Mouse (Mus musculus): Measurements from ENCODE around the gene Tmem268. TPM values are rescaled to one million over a fixed set of nuclear protein-coding genes. Genes with fewer than 3 reads are reported as not detected.
A peak's percentile ranks its signal among the peaks of the same experiment; 100 is the strongest.

The Tmem268 gene
- polyA plus RNA-seq, 1 experiment from 2014 or later, result 3.4 TPM

DNA sequence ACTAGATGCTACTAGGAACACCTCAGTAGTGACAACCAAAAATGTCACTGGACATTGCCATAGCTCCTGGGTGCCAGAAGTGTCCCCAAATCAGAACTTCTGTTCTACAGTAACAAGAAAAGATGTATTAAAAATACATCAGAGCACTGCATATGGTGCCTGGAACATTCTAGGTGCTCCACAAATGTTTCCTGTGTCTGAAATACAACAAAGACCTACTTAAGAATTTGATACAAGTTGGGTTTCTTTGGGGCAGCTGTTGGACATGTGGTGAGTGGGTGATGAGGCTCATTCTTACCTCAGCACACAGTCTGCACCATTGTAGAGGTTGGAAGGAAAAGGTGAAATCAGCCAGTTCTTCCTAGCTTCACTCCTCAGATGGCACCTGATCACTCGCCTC is 5.7 kb upstream of the Tmem268 start:
- 95% methylated on average over 1 of the region's 1 CpGs for WGBS
- no peak overlapping the region for H3K27ac ChIP-seq (ENCODE audit: low read depth, low read length)
- no peaks in the 10 kb centered on the region for H3K27me3 ChIP-seq (ENCODE audit: control insufficient read depth, insufficient read depth, low read length)
- no peak overlapping the region for H3K4me3 ChIP-seq (ENCODE audit: low read depth, low read length)
- no peak for ATAC-seq (ENCODE audit: low read depth)
- no peaks in the 10 kb centered on the region for H3K9me3 ChIP-seq (ENCODE audit: control insufficient read depth, low read length)
- no peak overlapping the region for H3K9ac ChIP-seq (replicated peaks; ENCODE audit: low read depth, low read length)
- H3K4me2 ChIP-seq (ENCODE audit: low read depth, low read length), result no peak overlapping the region
- 0 out of 2 replicates have a peak, but pooled peaks cover 2% of the 10 kb centered on the region for H3K4me1 ChIP-seq (ENCODE audit: control insufficient read depth, insufficient read depth, low read length)
- H3K36me3 ChIP-seq (ENCODE audit: control insufficient read depth, insufficient read depth, low read length), result peaks cover 32% of the 10 kb centered on the region

DNA sequence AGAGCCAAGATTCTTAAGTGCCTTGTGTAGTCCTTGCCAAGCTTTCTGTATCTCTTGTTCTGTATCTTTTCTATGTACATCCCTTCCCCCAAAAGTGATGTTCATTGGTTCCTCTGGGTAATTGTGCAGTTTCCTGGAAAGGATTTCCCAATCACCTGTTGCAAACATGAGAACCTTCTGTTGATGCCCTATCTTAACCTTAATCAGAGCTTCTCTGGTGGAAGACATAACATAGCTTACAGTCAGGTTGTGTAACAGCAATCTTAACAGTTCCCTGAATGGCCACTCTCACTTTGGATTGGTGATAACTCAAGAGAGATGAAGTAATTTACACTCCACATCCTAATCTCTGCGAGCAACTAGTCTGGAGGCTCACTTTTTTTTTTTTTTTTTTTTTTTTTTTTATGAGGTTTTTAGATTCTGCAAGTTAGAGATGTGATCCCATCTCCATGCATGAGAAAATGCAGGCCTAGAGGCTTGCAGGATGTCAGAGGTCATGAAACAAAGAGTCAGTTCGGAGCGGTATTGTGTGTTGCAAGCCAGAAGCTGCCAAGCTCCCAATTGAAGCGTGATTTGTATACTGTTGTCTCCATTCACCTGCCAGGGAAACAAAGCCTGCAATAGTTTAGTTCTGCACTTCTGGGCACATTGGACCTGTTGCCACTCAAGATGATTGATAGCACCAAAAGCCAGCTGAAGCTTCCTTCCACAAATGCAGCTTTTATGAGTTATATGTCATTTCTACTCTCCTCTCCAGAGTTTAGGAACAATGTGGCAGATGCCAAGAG is 4.6 kb upstream of the Tmem268 start:
- Histone ChIP-seq H3K9me3 (ENCODE audit: control insufficient read depth, low read length) (no peaks in the 10 kb centered on the region), H3K27ac (ENCODE audit: low read depth, low read length) (no peak overlapping the region), H3K4me1 (ENCODE audit: control insufficient read depth, insufficient read depth, low read length) (0 out of 2 replicates have a peak, but pooled peaks cover 6% of the 10 kb centered on the region), H3K4me3 (ENCODE audit: low read depth, low read length) (no peak overlapping the region), H3K27me3 (ENCODE audit: control insufficient read depth, insufficient read depth, low read length) (no peaks in the 10 kb centered on the region), H3K4me2 (ENCODE audit: low read depth, low read length) (no peak overlapping the region), H3K9ac (replicated peaks; ENCODE audit: low read depth, low read length) (no peak overlapping the region), H3K36me3 (ENCODE audit: control insufficient read depth, insufficient read depth, low read length) (peaks cover 28% of the 10 kb centered on the region)
- WGBS, result 26% methylated on average over 4 of the region's 4 CpGs
- ATAC-seq (ENCODE audit: low read depth), result no peak

DNA sequence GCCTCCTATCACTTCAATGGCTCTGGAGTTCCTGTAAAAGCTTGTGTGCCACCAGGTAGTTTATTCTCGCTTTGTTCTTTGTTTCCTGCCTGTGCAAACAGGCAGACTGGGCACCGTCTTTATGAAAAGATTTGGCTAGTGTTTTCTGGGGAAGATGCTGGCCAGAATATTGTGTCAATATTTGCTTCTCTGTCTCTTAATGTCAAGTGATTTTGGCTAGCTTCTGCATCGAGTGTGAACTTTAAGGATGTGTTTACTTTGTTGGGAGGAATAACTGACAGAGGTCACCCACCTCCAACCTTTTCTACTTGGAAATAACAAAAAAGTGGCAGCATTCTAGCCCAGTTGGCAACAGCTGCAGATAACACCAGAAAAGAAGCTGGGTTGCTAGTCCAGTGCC is 4.0 kb upstream of the Tmem268 start:
- no peak overlapping the region for H3K27ac ChIP-seq (ENCODE audit: low read depth, low read length)
- WGBS, result 26% methylated on average over 3 of the region's 3 CpGs

DNA sequence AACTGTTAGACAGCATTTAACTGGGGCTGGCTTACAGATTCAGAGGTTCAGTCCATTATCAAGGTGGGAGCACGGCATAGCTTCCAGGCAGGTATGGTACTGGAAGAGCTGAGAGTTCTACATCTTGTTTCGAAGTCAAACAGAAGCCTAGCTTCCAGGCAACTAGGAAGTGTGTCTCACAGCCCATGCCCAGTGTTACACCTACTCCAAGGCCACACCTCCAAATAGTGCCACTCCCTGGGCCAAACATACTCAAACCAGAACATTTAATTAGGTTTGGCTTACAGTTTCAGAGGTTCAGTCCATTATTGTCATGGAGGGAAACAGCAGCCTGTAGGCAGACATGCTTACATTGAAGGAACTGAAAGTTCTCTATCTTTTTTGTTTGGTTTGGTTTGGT is 3.5 kb upstream of the Tmem268 start:
- Histone ChIP-seq H3K36me3 (ENCODE audit: control insufficient read depth, insufficient read depth, low read length) (peaks cover 22% of the 10 kb centered on the region), H3K4me2 (ENCODE audit: low read depth, low read length) (no peak overlapping the region), H3K27ac (ENCODE audit: low read depth, low read length) (no peak overlapping the region), H3K9me3 (ENCODE audit: control insufficient read depth, low read length) (no peaks in the 10 kb centered on the region), H3K4me1 (ENCODE audit: control insufficient read depth, insufficient read depth, low read length) (0 out of 2 replicates have a peak, but pooled peaks cover 6% of the 10 kb centered on the region), H3K9ac (replicated peaks; ENCODE audit: low read depth, low read length) (no peak overlapping the region), H3K27me3 (ENCODE audit: control insufficient read depth, insufficient read depth, low read length) (no peaks in the 10 kb centered on the region), H3K4me3 (ENCODE audit: low read depth, low read length) (no peak overlapping the region)
- no peak for ATAC-seq (ENCODE audit: low read depth)
- WGBS, result 96% methylated on average over 2 of the region's 2 CpGs

More for the DNA sequence above, 4.0 kb upstream of the Tmem268 start:
- H3K4me3 ChIP-seq (ENCODE audit: low read depth, low read length), result no peak overlapping the region
- no peak overlapping the region for H3K4me2 ChIP-seq (ENCODE audit: low read depth, low read length)
- H3K9ac ChIP-seq (replicated peaks; ENCODE audit: low read depth, low read length), result no peak overlapping the region
- H3K27me3 ChIP-seq (ENCODE audit: control insufficient read depth, insufficient read depth, low read length), result no peaks in the 10 kb centered on the region
- H3K4me1 ChIP-seq (ENCODE audit: control insufficient read depth, insufficient read depth, low read length), result 0 out of 2 replicates have a peak, but pooled peaks cover 6% of the 10 kb centered on the region
- H3K36me3 ChIP-seq (ENCODE audit: control insufficient read depth, insufficient read depth, low read length), result peaks cover 22% of the 10 kb centered on the region
- ATAC-seq (ENCODE audit: low read depth), result no peak
- no peaks in the 10 kb centered on the region for H3K9me3 ChIP-seq (ENCODE audit: control insufficient read depth, low read length)

DNA sequence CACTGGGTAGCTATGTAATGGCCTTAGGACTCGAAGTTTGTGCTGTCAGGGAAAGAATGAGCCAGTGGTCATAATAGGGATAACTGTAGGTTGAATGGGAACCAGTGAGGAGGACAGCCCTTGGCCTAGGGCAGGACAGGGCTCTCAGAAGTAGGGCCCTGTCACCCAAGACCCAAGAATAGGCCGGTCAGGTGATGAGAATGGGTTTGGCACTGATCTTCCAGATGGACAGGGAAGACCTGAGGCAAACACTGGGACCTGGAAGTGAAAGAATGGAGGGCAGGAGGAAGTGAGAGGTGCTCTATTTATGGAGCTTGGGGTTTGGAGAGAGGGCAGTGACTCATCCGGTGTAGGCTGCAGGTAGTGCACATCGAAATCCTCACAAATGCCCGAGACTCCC is 1.9 kb upstream of the Tmem268 start:
- 65% methylated on average over 5 of the region's 5 CpGs for WGBS
- ATAC-seq (ENCODE audit: low read depth), result no peak

DNA sequence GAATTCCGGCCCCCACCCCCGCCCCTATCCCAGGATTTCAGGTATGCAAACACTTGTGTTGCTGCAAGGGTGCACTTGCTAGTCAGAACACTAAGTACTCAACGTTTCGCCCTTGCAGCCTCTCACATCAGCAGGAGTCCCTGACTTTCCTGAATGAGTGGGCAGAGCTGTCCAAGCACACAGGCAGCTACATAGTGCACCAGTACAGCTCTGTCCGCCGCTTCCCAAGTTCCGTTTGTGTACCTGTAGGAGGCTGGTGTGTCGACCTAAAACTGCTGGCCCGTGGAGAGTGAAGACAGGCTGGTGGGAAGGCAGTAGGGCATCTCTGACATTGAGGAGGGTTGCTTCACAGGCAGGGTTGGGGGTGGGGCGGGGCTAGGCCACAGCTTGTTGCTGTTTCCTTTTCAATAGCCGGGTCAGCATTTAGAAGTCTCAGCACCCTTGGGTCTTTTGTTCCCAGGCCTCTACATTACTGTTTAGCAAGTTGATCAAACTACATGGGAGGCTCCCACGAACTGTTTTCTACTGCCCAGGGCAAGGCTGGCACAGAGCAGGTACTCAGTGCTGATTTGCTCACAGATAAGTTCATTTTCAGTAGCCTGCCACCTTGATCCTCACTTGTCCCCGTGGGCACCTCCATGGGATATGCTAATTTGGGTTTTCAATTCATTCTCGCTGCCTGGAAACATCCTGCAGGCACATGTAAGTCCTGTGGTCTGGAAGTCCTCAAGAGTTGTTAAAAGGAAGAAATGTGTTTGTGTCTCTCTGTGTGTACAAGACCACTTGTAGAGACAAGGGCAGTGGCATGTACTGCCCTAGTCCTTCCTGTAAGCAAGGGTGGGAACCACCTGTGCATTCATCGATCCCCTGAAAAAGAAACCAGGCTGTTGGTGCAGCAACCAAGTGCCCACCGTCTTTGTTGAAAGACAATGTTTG is 1.2 kb upstream of the Tmem268 start:
- no peak for ATAC-seq (ENCODE audit: low read depth)
- WGBS, result 25% methylated on average over 16 of the region's 16 CpGs
- 0 out of 2 replicates have a peak, but pooled peaks cover 6% of the 10 kb centered on the region for H3K4me1 ChIP-seq (ENCODE audit: control insufficient read depth, insufficient read depth, low read length)
- H3K36me3 ChIP-seq (ENCODE audit: control insufficient read depth, insufficient read depth, low read length), result peaks cover 7% of the 10 kb centered on the region; the same call in 1 of the 2 replicates
- no peak overlapping the region for H3K9ac ChIP-seq (replicated peaks; ENCODE audit: low read depth, low read length)
- H3K4me3 ChIP-seq (ENCODE audit: low read depth, low read length), result no peak overlapping the region
- H3K4me2 ChIP-seq (ENCODE audit: low read depth, low read length), result peak overlapping the region; percentile 86; the same call in 1 of the 2 replicates
- no peak overlapping the region for H3K27ac ChIP-seq (ENCODE audit: low read depth, low read length)
- no peaks in the 10 kb centered on the region for H3K9me3 ChIP-seq (ENCODE audit: control insufficient read depth, low read length)
- H3K27me3 ChIP-seq (ENCODE audit: control insufficient read depth, insufficient read depth, low read length), result no peaks in the 10 kb centered on the region

More for the DNA sequence above, 1.9 kb upstream of the Tmem268 start:
- H3K4me1 ChIP-seq (ENCODE audit: control insufficient read depth, insufficient read depth, low read length), result 0 out of 2 replicates have a peak, but pooled peaks cover 6% of the 10 kb centered on the region
- no peak overlapping the region for H3K27ac ChIP-seq (ENCODE audit: low read depth, low read length)
- H3K9ac ChIP-seq (replicated peaks; ENCODE audit: low read depth, low read length), result no peak overlapping the region
- no peak overlapping the region for H3K4me2 ChIP-seq (ENCODE audit: low read depth, low read length)
- H3K9me3 ChIP-seq (ENCODE audit: control insufficient read depth, low read length), result no peaks in the 10 kb centered on the region
- no peaks in the 10 kb centered on the region for H3K27me3 ChIP-seq (ENCODE audit: control insufficient read depth, insufficient read depth, low read length)
- H3K4me3 ChIP-seq (ENCODE audit: low read depth, low read length), result no peak overlapping the region
- H3K36me3 ChIP-seq (ENCODE audit: control insufficient read depth, insufficient read depth, low read length), result peaks cover 14% of the 10 kb centered on the region

DNA sequence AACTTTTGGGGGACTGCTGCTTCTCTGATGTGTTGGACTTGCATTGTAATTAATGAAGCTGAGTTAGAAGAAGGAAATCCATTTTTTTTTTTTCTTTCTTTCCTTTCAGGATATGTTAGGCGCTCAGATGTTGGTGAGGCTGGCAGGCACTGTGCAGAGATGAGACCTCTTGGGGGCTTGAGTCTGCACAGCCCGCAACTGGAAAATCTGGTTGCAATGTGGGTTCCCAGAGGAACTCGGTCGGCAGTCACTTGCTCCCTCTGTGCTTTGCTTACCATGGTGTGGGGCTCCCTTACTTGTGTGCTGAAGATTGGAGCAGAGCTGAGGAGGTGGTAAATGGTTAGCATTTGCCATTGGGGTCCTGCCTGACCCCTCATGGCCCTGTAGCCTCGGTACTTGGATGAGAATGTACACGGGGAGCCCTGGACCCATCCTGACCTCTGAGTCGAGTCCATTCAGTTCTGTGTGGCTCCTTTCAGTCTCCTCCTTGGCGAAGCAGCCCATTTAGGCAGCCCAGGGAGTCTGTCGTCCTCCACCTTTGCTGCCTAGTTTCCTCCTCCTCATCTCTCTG is 631 bp downstream of the Tmem268 start:
- Histone ChIP-seq H3K9me3 (ENCODE audit: control insufficient read depth, low read length) (no peaks in the 10 kb centered on the region), H3K4me3 (ENCODE audit: low read depth, low read length) (peak overlapping the region; percentile 68), H3K9ac (replicated peaks; ENCODE audit: low read depth, low read length) (peak overlapping the region; percentile 73; the same call in 1 of the 2 replicates), H3K27me3 (ENCODE audit: control insufficient read depth, insufficient read depth, low read length) (no peaks in the 10 kb centered on the region), H3K4me2 (ENCODE audit: low read depth, low read length) (peak overlapping the region; percentile 86), H3K36me3 (ENCODE audit: control insufficient read depth, insufficient read depth, low read length) (no peaks in the 10 kb centered on the region; the same call in 1 of the 2 replicates), H3K4me1 (ENCODE audit: control insufficient read depth, insufficient read depth, low read length) (0 out of 2 replicates have a peak, but pooled peaks cover 6% of the 10 kb centered on the region), H3K27ac (ENCODE audit: low read depth, low read length) (no peak overlapping the region)
- ATAC-seq (ENCODE audit: low read depth), result peak; percentile 30
- WGBS, result 29% methylated on average over 9 of the region's 9 CpGs

DNA sequence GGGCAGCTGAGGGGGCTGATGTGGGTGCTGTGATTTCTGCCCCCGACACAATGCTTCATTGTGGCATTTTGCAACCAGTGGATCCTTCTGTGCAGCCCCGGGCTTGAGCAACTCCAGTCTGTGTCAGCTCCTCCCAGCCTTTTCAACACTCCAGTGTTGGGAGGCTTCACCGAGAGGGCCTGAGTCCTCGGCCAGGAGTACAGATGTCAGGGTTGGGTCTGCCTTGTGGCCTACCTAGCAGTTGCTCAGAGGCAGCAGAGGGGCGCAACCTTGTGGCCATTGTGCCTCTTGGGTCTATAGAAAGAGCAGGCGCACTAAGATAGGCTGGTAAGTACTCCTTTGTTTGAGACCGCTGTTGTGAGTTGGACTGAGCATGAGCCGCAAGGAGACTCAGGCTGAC is 1.5 kb downstream of the Tmem268 start:
- 65% methylated on average over 8 of the region's 8 CpGs for WGBS
- H3K4me2 ChIP-seq (ENCODE audit: low read depth, low read length), result no peak overlapping the region
- H3K9me3 ChIP-seq (ENCODE audit: control insufficient read depth, low read length), result no peaks in the 10 kb centered on the region
- H3K36me3 ChIP-seq (ENCODE audit: control insufficient read depth, insufficient read depth, low read length), result no peaks in the 10 kb centered on the region
- ATAC-seq (ENCODE audit: low read depth), result no peak
- H3K27me3 ChIP-seq (ENCODE audit: control insufficient read depth, insufficient read depth, low read length), result no peaks in the 10 kb centered on the region
- no peak overlapping the region for H3K27ac ChIP-seq (ENCODE audit: low read depth, low read length)
- H3K4me3 ChIP-seq (ENCODE audit: low read depth, low read length), result no peak overlapping the region
- no peak overlapping the region for H3K9ac ChIP-seq (replicated peaks; ENCODE audit: low read depth, low read length)
- 0 out of 2 replicates have a peak, but pooled peaks cover 6% of the 10 kb centered on the region for H3K4me1 ChIP-seq (ENCODE audit: control insufficient read depth, insufficient read depth, low read length)

All from neural tube, embryonic 14.5 days (tissue).